Mouse (Mus musculus): ENCODE measurements around the gene Fbxo4. TPM values are rescaled to one million over a fixed set of nuclear protein-coding genes. Genes with fewer than 3 reads are reported as not detected.

Fbxo4 gene
- polyA plus RNA-seq, 1 experiment, result 4.5 TPM

DNA sequence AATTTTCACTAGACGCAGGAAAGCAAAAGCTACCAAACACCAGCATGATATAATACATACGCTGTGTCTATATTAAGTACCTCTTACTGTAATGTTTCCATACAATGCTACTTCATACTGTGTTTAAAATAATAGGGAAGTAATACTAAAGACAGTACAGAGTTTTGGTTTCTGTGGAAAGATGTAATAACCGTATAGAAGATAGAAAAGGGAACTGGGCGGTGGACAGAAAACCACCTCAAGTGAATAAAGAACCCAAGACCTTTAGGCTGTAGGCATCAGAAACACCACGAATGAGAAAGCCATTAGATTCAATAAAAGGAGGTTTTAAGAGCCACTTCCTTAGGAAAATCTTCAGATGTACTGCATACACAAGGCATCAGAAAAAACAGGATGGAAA lies 3.4 kb upstream of the Fbxo4 start:
- no peak for DNase-seq
- 60% methylated on average over 5 of the region's 5 CpGs for WGBS

DNA sequence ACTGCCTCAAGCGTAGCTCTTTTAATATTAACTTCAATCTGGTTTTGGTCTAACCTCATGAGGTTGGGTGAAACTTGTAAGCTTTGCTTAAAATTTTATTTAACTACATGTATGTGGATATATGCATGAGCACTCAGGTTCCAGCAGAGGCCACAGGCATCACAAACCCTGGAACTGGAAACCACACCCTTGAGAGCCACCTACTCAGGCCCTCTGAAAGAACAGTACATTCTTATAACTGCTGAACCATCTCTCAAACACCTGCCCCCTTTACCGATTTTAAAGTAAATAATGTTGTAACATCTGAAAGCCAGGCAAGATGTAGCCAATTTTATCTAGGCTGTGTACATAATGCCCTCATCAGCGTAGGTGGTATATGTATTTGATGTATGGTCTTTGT lies 498 bp upstream of the Fbxo4 start:
- WGBS, result 78% methylated on average over 3 of the region's 3 CpGs
- Histone ChIP-seq H3K27ac (ENCODE audit: control insufficient read depth, insufficient read depth, low read length) (no peak overlapping the region), H3K27me3 (ENCODE audit: control insufficient read depth, insufficient read depth, low read length) (no peaks in the 10 kb centered on the region), H3K36me3 (ENCODE audit: control insufficient read depth, insufficient read depth, low read length) (peaks cover 13% of the 10 kb centered on the region), H3K4me3 (ENCODE audit: control insufficient read depth, insufficient read depth, low read length) (no peak overlapping the region), H3K4me1 (replicated peaks; ENCODE audit: control insufficient read depth, insufficient read depth, low read length) (no peaks in the 10 kb centered on the region)
- no peak for TF ChIP-seq CTCF (IDR thresholded peaks at IDR 0.05; ENCODE audit: borderline replicate concordance, control insufficient read depth, extremely low read depth, insufficient read depth, low read length, poor library complexity)
- no peak for TF ChIP-seq POLR2A (IDR thresholded peaks at IDR 0.05; ENCODE audit: control insufficient read depth, extremely low read depth, insufficient read depth, low read length, poor library complexity)
- no peak for DNase-seq

More for the DNA sequence above, 3.4 kb upstream of the Fbxo4 start:
- Histone ChIP-seq H3K4me1 (replicated peaks; ENCODE audit: control insufficient read depth, insufficient read depth, low read length) (no peaks in the 10 kb centered on the region), H3K27ac (ENCODE audit: control insufficient read depth, insufficient read depth, low read length) (no peak overlapping the region), H3K4me3 (ENCODE audit: control insufficient read depth, insufficient read depth, low read length) (no peak overlapping the region), H3K27me3 (ENCODE audit: control insufficient read depth, insufficient read depth, low read length) (no peaks in the 10 kb centered on the region), H3K36me3 (ENCODE audit: control insufficient read depth, insufficient read depth, low read length) (peaks cover 27% of the 10 kb centered on the region)
- no peak for TF ChIP-seq POLR2A (IDR thresholded peaks at IDR 0.05; ENCODE audit: control insufficient read depth, extremely low read depth, insufficient read depth, low read length, poor library complexity)
- TF ChIP-seq CTCF (IDR thresholded peaks at IDR 0.05; ENCODE audit: borderline replicate concordance, control insufficient read depth, extremely low read depth, insufficient read depth, low read length, poor library complexity), result no peak

DNA sequence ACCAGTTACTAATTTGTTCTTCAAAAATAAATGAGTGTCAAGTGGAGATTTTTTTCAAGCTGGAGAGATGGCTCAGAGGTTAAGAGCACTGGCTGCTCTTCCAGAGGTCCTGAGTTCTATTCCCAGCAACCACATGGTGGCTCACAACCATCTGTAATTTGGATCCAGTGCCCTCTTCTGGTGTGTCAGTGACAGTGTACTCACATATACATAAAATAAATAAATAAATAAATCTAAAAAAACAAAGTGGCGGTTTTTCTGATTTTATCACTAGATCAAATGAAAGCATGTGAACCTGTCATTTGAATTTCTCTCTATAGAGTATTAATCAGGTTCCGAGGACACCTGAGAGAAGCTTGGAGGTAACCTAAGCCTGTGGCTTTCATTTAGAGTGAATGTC lies 1.1 kb downstream of the Fbxo4 start:
- Histone ChIP-seq H3K27ac (ENCODE audit: control insufficient read depth, insufficient read depth, low read length) (no peak overlapping the region), H3K27me3 (ENCODE audit: control insufficient read depth, insufficient read depth, low read length) (no peaks in the 10 kb centered on the region), H3K36me3 (ENCODE audit: control insufficient read depth, insufficient read depth, low read length) (no peaks in the 10 kb centered on the region), H3K4me3 (ENCODE audit: control insufficient read depth, insufficient read depth, low read length) (no peak overlapping the region), H3K4me1 (replicated peaks; ENCODE audit: control insufficient read depth, insufficient read depth, low read length) (no peaks in the 10 kb centered on the region)
- TF ChIP-seq CTCF (IDR thresholded peaks at IDR 0.05; ENCODE audit: borderline replicate concordance, control insufficient read depth, extremely low read depth, insufficient read depth, low read length, poor library complexity), result no peak
- no peak for TF ChIP-seq POLR2A (IDR thresholded peaks at IDR 0.05; ENCODE audit: control insufficient read depth, extremely low read depth, insufficient read depth, low read length, poor library complexity)
- 98% methylated on average over 2 of the region's 2 CpGs for WGBS
- DNase-seq, result no peak

DNA sequence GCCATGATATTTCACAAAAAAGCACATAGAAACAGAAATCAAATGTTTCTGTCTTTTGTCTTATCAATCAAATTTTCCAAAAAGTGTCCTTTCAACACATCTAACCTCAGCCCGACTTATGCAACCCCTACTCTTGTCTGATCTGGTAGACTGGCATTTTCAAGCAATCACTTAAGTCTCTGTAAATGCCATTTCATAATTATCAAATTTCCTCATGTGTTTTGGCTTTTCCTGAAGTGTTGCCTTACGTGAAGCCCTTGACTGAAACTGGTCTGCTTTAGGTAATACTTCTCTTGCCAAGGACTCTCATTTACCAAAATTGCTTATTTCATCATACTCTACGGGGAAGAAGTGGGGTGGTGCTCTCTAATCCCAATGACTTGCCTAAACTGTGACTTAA lies 6.1 kb downstream of the Fbxo4 start:
- Histone ChIP-seq H3K4me1 (replicated peaks; ENCODE audit: control insufficient read depth, insufficient read depth, low read length) (no peaks in the 10 kb centered on the region), H3K27ac (ENCODE audit: control insufficient read depth, insufficient read depth, low read length) (no peak overlapping the region), H3K27me3 (ENCODE audit: control insufficient read depth, insufficient read depth, low read length) (no peaks in the 10 kb centered on the region), H3K36me3 (ENCODE audit: control insufficient read depth, insufficient read depth, low read length) (no peaks in the 10 kb centered on the region), H3K4me3 (ENCODE audit: control insufficient read depth, insufficient read depth, low read length) (no peak overlapping the region)
- DNase-seq, result no peak
- WGBS, result 93% methylated on average over 3 of the region's 3 CpGs
- TF ChIP-seq CTCF (IDR thresholded peaks at IDR 0.05; ENCODE audit: borderline replicate concordance, control insufficient read depth, extremely low read depth, insufficient read depth, low read length, poor library complexity) (no peak), POLR2A (IDR thresholded peaks at IDR 0.05; ENCODE audit: control insufficient read depth, extremely low read depth, insufficient read depth, low read length, poor library complexity) (no peak)

DNA sequence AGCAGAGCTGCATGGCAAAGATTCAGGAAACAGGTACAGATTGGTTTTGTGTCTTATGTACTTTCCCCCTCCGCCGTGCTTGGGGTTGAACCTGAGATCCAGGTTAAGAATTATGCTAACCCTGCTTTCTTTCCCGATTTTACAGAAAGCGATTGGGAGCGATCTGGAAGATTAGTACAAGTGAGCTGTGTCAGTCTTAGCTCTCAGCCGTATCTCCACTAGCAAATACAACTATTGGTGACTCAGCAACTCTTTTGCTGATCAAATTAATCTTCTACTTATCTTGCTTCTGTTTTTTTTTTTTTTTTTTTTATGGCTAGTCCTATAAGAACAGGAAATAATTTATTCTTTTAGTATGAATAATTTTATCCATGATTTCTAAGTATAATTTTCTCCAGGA lies 9.2 kb downstream of the Fbxo4 start:
- Histone ChIP-seq H3K4me1 (replicated peaks; ENCODE audit: control insufficient read depth, insufficient read depth, low read length) (no peaks in the 10 kb centered on the region), H3K27me3 (ENCODE audit: control insufficient read depth, insufficient read depth, low read length) (no peaks in the 10 kb centered on the region), H3K36me3 (ENCODE audit: control insufficient read depth, insufficient read depth, low read length) (no peaks in the 10 kb centered on the region), H3K4me3 (ENCODE audit: control insufficient read depth, insufficient read depth, low read length) (no peak overlapping the region), H3K27ac (ENCODE audit: control insufficient read depth, insufficient read depth, low read length) (no peak overlapping the region)
- no peak for DNase-seq
- TF ChIP-seq POLR2A (IDR thresholded peaks at IDR 0.05; ENCODE audit: control insufficient read depth, extremely low read depth, insufficient read depth, low read length, poor library complexity) (no peak), CTCF (IDR thresholded peaks at IDR 0.05; ENCODE audit: borderline replicate concordance, control insufficient read depth, extremely low read depth, insufficient read depth, low read length, poor library complexity) (no peak)
- WGBS, result 98% methylated on average over 6 of the region's 6 CpGs

DNA sequence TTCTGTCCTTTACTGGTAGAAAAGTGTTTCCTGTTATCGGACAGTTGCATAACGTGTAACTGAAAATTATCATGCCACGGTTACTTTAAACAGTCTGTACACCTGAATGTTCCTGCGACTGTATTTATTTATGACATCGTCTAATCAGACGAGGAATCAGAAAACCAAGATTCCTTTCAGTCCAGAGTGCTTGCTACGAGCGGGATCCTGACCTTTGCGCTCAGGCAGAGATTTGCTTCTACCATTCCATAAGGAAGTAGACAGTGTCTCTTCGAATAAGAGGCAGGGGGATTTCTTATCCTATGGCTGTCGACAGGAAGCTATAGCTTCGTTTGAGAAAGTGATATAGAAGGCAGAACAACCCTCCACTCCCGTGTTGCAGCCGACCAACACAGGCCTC lies 9.6 kb downstream of the Fbxo4 start:
- TF ChIP-seq CTCF (IDR thresholded peaks at IDR 0.05; ENCODE audit: borderline replicate concordance, control insufficient read depth, extremely low read depth, insufficient read depth, low read length, poor library complexity) (no peak), POLR2A (IDR thresholded peaks at IDR 0.05; ENCODE audit: control insufficient read depth, extremely low read depth, insufficient read depth, low read length, poor library complexity) (no peak)
- Histone ChIP-seq H3K4me3 (ENCODE audit: control insufficient read depth, insufficient read depth, low read length) (no peak overlapping the region), H3K27ac (ENCODE audit: control insufficient read depth, insufficient read depth, low read length) (no peak overlapping the region), H3K4me1 (replicated peaks; ENCODE audit: control insufficient read depth, insufficient read depth, low read length) (no peaks in the 10 kb centered on the region), H3K36me3 (ENCODE audit: control insufficient read depth, insufficient read depth, low read length) (no peaks in the 10 kb centered on the region), H3K27me3 (ENCODE audit: control insufficient read depth, insufficient read depth, low read length) (no peaks in the 10 kb centered on the region)
- no peak for DNase-seq
- WGBS, result 93% methylated on average over 14 of the region's 14 CpGs

DNA sequence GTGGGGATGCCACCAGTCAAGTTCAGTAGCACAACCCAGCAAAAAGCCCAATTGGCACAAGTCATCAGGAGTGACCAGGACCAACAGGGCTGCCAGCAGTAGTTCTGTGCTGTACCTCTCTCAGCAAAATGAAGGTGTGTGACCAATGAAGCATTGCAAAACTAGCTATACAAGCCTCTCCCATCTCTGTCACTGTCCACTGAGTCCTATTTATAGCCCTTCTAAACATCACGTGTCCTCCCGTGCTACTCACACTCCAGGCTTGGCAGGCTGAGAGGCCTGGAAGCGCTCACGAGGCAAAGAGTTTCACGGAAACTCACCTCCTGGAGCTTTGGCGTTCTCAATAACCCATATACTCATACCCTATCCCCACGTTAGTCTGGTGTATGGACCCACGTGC lies 17.1 kb downstream of the Fbxo4 start:
- no peak for TF ChIP-seq POLR2A (IDR thresholded peaks at IDR 0.05; ENCODE audit: control insufficient read depth, extremely low read depth, insufficient read depth, low read length, poor library complexity)
- no peak for TF ChIP-seq CTCF (IDR thresholded peaks at IDR 0.05; ENCODE audit: borderline replicate concordance, control insufficient read depth, extremely low read depth, insufficient read depth, low read length, poor library complexity)
- 91% methylated on average over 8 of the region's 8 CpGs for WGBS
- H3K27me3 ChIP-seq (ENCODE audit: control insufficient read depth, insufficient read depth, low read length), result no peaks in the 10 kb centered on the region
- H3K4me3 ChIP-seq (ENCODE audit: control insufficient read depth, insufficient read depth, low read length), result no peak overlapping the region
- H3K4me1 ChIP-seq (replicated peaks; ENCODE audit: control insufficient read depth, insufficient read depth, low read length), result no peaks in the 10 kb centered on the region
- H3K36me3 ChIP-seq (ENCODE audit: control insufficient read depth, insufficient read depth, low read length), result no peaks in the 10 kb centered on the region
- no peak for DNase-seq
- no peak overlapping the region for H3K27ac ChIP-seq (ENCODE audit: control insufficient read depth, insufficient read depth, low read length)
